Mouse (Mus musculus) ES-E14 (cell line): ENCODE measurements at regions not wholly inside any gene's neighbourhood (a gene's known extent, or its start where the extent isn't known, plus 50 kb on each side); places are given as distances from the start of the nearest gene placed in this dataset.

Experiments
- DNase-seq: peaks from one replicate; pipeline ENCODE4 v3.0.0-alpha.2; 2013; ENCODE audit warnings: low read depth, low spot score
- H3K27ac ChIP-seq: 2 replicates; pipeline ENCODE4 v1.5.1; 2012; ENCODE audit warnings: low read depth, mild to moderate bottlenecking, low read length, moderate library complexity, mixed read lengths; ENCODE audit not compliant: poor library complexity, insufficient read depth, severe bottlenecking
- H3K36me3 ChIP-seq: 2 replicates; pipeline ENCODE4 v1.6.1; 2012; ENCODE audit warnings: mild to moderate bottlenecking, low read length, moderate library complexity, mixed read lengths; ENCODE audit not compliant: control insufficient read depth, poor library complexity, insufficient read depth, severe bottlenecking
- H3K4me1 ChIP-seq, 2 experiments: fragments of 150-350 bp in 1 of 2; sonication (generic) in 1 of 2; 2 replicates each; pipeline ENCODE4 v1.6.1; 2012; ENCODE audit warnings: low read length in 2 of 2, mild to moderate bottlenecking in 1 of 2, mixed read lengths in 1 of 2; ENCODE audit not compliant: control insufficient read depth in 2 of 2, insufficient read depth in 2 of 2, poor library complexity in 1 of 2
- H3K4me3 ChIP-seq, 2 experiments: fragments of 150-350 bp in 1 of 2; sonication (generic) in 1 of 2; 2 replicates each; pipeline ENCODE4 v1.5.1; 2012; ENCODE audit warnings: low read length in 2 of 2, low read depth in 1 of 2, mild to moderate bottlenecking in 1 of 2, mixed read lengths in 1 of 2; ENCODE audit not compliant: insufficient read depth in 1 of 2, poor library complexity in 1 of 2, severe bottlenecking in 1 of 2
- H3K9ac ChIP-seq: 2 replicates; pipeline ENCODE4 v1.6.1; 2012; ENCODE audit warnings: low read depth, mild to moderate bottlenecking, low read length, mixed read lengths; ENCODE audit not compliant: poor library complexity, insufficient read depth, severe bottlenecking
- H3K9me3 ChIP-seq: fragments of 150-350 bp; sonication (generic); 2 replicates; pipeline ENCODE4 v1.6.1; 2012; ENCODE audit warnings: low read depth, mild to moderate bottlenecking, low read length; ENCODE audit not compliant: control insufficient read depth, insufficient read depth
- CHD2 ChIP-seq: IDR thresholded peaks from 2 replicates; pipeline ENCODE4 v1.6.1; 2014; ENCODE audit warnings: mild to moderate bottlenecking, low read depth, low read length, inconsistent platforms
- HCFC1 ChIP-seq: IDR thresholded peaks from 2 replicates; pipeline ENCODE4 v1.6.1; 2012; ENCODE audit warnings: low read length, inconsistent platforms, borderline replicate concordance; ENCODE audit not compliant: insufficient read depth
- MAFK ChIP-seq: IDR thresholded peaks from 2 replicates; pipeline ENCODE4 v1.6.1; 2014; ENCODE audit warnings: mild to moderate bottlenecking, low read depth, low read length, inconsistent platforms; ENCODE audit not compliant: insufficient read depth
- ZC3H11A ChIP-seq: IDR thresholded peaks from 2 replicates; pipeline ENCODE4 v1.6.1; 2012; ENCODE audit warnings: low read depth, mild to moderate bottlenecking, inconsistent platforms, low read length, borderline replicate concordance
- ZNF384 ChIP-seq: IDR thresholded peaks from 2 replicates; pipeline ENCODE4 v1.6.1; 2012; ENCODE audit warnings: low read depth, low read length, inconsistent platforms
- in situ Hi-C, 2 experiments: fragments of 600-800 bp; cut with MboI; formaldehyde crosslinking; loops; one replicate each; pipeline ENCODE4 v1.15.1; 2025; ENCODE audit warnings: low sequenced_read_pairs in 2 of 2, inconsistent platforms in 1 of 2; ENCODE audit not compliant: unreplicated experiment in 2 of 2

DNA sequence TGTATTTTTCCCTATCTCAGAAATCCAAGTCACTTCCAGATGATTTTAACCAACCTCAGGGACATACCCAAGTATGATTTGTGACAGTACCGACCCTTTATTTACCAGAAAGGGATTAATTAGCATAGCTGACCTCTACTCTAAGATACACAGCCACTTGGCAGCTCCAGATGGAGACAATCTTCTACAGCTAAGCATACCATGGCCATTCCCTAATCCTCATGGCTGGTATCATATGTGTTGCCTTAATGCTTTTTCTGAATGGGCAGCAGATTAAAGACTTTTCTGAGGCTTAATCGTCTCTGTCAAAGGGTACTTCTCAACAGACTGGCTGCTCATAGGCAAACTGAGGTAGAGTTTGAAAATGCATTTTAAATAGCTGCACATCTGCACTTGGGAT, 400.8 kb downstream of the Adgrl2 start:
- TF ChIP-seq CHD2 (no peak), ZC3H11A (no peak), ZNF384 (no peak), MAFK (no peak), HCFC1 (no peak)
- no peak overlapping the region for H3K27ac ChIP-seq
- no peaks in the 10 kb centered on the region for H3K9me3 ChIP-seq
- no peak for DNase-seq
- in situ Hi-C loops: no loop called here
- H3K4me1 ChIP-seq: no peaks in the 10 kb centered on the region
- no peak overlapping the region for H3K4me3 ChIP-seq
- H3K36me3 ChIP-seq: no peaks in the 10 kb centered on the region
- no peak overlapping the region for H3K9ac ChIP-seq

GRCm38 (mm10) chr3:148575735-148576134, 414.6 kb downstream of the Adgrl2 start:
- in situ Hi-C loops: no loop called here
- no peak overlapping the region for H3K4me3 ChIP-seq
- H3K4me1 ChIP-seq: no peaks in the 10 kb centered on the region
- no peaks in the 10 kb centered on the region for H3K9me3 ChIP-seq
- H3K27ac ChIP-seq: no peak overlapping the region
- no peaks in the 10 kb centered on the region for H3K36me3 ChIP-seq
- H3K9ac ChIP-seq: no peak overlapping the region
- no peak for TF ChIP-seq ZC3H11A
- no peak for TF ChIP-seq MAFK
- no peak for TF ChIP-seq HCFC1
- no peak for TF ChIP-seq ZNF384
- TF ChIP-seq CHD2: no peak
- DNase-seq: no peak

DNA sequence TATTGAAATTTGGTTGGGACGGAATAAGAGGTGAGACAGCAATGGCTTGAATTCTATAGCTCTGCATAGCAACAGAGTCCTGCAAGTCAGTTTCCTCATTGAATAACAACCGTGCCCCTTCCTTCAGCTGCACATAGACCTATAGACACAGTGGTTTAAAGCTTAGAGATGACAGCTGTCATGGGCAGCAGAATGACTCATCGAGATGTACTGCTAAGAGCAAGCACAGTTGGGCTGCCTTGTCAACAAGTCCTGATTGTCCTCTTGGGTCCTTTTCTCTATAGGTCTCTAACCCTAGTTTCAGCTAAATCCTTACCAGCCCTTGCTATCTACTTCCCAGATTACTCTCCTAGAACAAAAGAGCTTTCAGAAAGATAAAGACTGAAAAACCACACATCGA, 417.9 kb downstream of the Adgrl2 start:
- H3K9me3 ChIP-seq: no peaks in the 10 kb centered on the region
- no peaks in the 10 kb centered on the region for H3K4me1 ChIP-seq
- TF ChIP-seq MAFK (no peak), CHD2 (no peak), ZC3H11A (no peak), ZNF384 (no peak), HCFC1 (no peak)
- H3K4me3 ChIP-seq: no peak overlapping the region
- H3K9ac ChIP-seq: no peak overlapping the region
- no peaks in the 10 kb centered on the region for H3K36me3 ChIP-seq
- no peak for DNase-seq
- in situ Hi-C loops: no loop called here
- no peak overlapping the region for H3K27ac ChIP-seq

DNA sequence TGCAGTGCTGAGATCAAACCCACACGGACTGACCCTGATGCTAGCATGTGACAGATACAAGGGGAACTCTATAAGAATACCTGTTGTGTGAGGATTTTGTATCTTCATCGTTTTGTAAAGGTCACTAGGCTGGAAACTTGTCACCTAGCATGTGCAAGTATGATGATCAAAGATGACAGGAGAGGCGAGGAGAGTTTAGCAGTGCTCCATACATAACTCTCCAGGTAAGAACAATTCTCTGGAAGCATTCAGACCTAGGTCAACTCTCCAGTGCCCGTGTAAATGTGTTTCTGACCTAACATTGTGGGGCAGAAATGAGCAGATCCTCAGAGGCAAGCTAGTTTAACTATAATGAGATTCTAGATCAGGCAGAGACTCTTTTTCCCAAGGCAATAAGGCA, 425.6 kb downstream of the Adgrl2 start:
- no peak for DNase-seq
- Histone ChIP-seq H3K36me3 (no peaks in the 10 kb centered on the region), H3K9ac (no peak overlapping the region), H3K4me3 (no peak overlapping the region), H3K27ac (no peak overlapping the region), H3K4me1 (no peaks in the 10 kb centered on the region), H3K9me3 (no peaks in the 10 kb centered on the region)
- TF ChIP-seq HCFC1 (no peak), ZNF384 (no peak), CHD2 (no peak), ZC3H11A (no peak), MAFK (no peak)
- in situ Hi-C loops: no loop called here

- Histone ChIP-seq H3K27ac (no peak overlapping the region), H3K36me3 (no peaks in the 10 kb centered on the region), H3K4me1 (no peaks in the 10 kb centered on the region), H3K9ac (no peak overlapping the region), H3K9me3 (no peaks in the 10 kb centered on the region), H3K4me3 (no peak overlapping the region)
- in situ Hi-C loops: no loop called here
- TF ChIP-seq HCFC1 (no peak), ZC3H11A (no peak), CHD2 (no peak), ZNF384 (no peak), MAFK (no peak)
- no peak for DNase-seq
Measured at GRCm38 (mm10) chr3:148561211-148561610, 429.1 kb downstream of the Adgrl2 start.
